Mouse (Mus musculus) heart, embryonic 15.5 days (tissue): ENCODE measurements around the gene Racgap1. TPM values are rescaled to one million over a fixed set of nuclear protein-coding genes. Genes with fewer than 3 reads are reported as not detected.

Source experiments
- ATAC-seq: fragments of 200-750 bp; cut with Nextera tagmentation; replicated peaks from 2 replicates; pipeline ENCODE4 v1.8.0; 2017; ENCODE audit warnings: low read depth, moderate TSS enrichment; ENCODE audit not compliant: insufficient number of reproducible peaks, insufficient read depth, low FRiP score
- H3K27ac ChIP-seq: fragments of 300-500 bp; sonication (generic); 2 replicates; pipeline ENCODE4 v1.5.1; 2015; ENCODE audit warnings: mild to moderate bottlenecking, inconsistent platforms
- H3K27me3 ChIP-seq: fragments of 300-500 bp; sonication (generic); 2 replicates; pipeline ENCODE4 v1.6.1; 2015; ENCODE audit warnings: inconsistent platforms
- H3K36me3 ChIP-seq: fragments of 300-500 bp; sonication (generic); 2 replicates; pipeline ENCODE4 v1.6.1; 2015; ENCODE audit warnings: mild to moderate bottlenecking, inconsistent platforms
- H3K4me1 ChIP-seq: fragments of 300-500 bp; sonication (generic); replicated peaks from 2 replicates; pipeline ENCODE4 v1.6.1; 2015; ENCODE audit warnings: inconsistent platforms
- H3K4me2 ChIP-seq: fragments of 300-500 bp; sonication (generic); 2 replicates; pipeline ENCODE4 v1.6.1; 2015; ENCODE audit warnings: inconsistent platforms, mild to moderate bottlenecking, moderate library complexity
- H3K4me3 ChIP-seq: fragments of 300-500 bp; sonication (generic); 2 replicates; pipeline ENCODE4 v1.5.1; 2015; ENCODE audit warnings: mild to moderate bottlenecking, inconsistent platforms
- H3K9ac ChIP-seq: fragments of 300-500 bp; sonication (generic); 2 replicates; pipeline ENCODE4 v1.6.1; 2015; ENCODE audit warnings: mild to moderate bottlenecking, inconsistent platforms
- H3K9me3 ChIP-seq: fragments of 300-500 bp; sonication (generic); replicated peaks from 2 replicates; pipeline ENCODE4 v1.6.1; 2016; ENCODE audit warnings: inconsistent platforms
- WGBS: fragments of 180-500 bp; shearing (Covaris S2); methylation state at CpG from one replicate; pipeline ENCODE4 v1.1.7; 2015; ENCODE audit warnings: mixed read lengths; 5-methylcytosine and 5-hydroxymethylcytosine counted together
- polyA plus RNA-seq: library from polyadenylated mRNA; unstranded; fragments of >200 nt; fragmentation: Nextera tagmentation; extraction: Ambion mirVana; gene quantifications from 2 replicates; pipeline ENCODE4 v1.2.1, GENCODE M21; 2015

Gene Racgap1
- polyA plus RNA-seq, 1 experiment from 2014 or later, result 112 TPM

DNA sequence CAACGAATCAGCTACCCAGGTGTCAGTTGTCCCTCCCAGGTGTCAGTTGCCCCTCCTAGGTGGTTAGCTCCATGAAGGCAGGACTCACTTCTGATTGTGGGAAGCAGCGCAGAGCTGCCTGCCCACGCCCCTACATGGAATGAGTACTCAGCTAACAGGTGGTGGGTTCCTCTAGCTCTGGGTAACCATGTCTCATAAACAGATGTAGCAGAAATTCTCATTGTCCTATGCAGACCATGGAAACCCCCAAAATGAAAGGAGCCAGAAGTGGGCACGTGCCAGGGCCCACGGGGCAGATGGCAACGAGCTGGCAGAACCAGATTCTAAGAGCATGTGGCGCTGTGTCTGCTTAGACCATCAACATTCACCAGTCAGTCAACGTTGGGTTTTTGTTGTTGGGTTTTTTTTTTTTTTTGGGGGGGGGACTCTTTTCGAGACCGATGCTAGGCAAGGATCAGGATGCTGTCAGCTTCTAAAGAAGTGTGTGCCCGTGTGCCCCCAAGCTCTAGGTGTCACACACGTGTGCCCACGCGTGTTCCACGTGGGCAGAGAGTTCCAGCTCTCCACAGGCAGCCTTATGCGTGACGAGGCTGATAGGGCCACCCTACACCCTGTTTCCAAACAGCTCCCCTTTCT lies 12.6 kb upstream of the Racgap1 start:
- Histone ChIP-seq H3K27me3 (peaks cover 36% of the 10 kb centered on the region), H3K4me3 (peak overlapping the region; percentile 50), H3K4me1 (peaks cover 21% of the 10 kb centered on the region), H3K9me3 (no peaks in the 10 kb centered on the region), H3K4me2 (peak overlapping the region; percentile 87), H3K36me3 (no peaks in the 10 kb centered on the region), H3K27ac (peak overlapping the region; percentile 69), H3K9ac (peak overlapping the region; percentile 49)
- 3% methylated on average over 17 of the region's 17 CpGs for WGBS
- ATAC-seq, result no peak; the same call in 1 of the 2 replicates

DNA sequence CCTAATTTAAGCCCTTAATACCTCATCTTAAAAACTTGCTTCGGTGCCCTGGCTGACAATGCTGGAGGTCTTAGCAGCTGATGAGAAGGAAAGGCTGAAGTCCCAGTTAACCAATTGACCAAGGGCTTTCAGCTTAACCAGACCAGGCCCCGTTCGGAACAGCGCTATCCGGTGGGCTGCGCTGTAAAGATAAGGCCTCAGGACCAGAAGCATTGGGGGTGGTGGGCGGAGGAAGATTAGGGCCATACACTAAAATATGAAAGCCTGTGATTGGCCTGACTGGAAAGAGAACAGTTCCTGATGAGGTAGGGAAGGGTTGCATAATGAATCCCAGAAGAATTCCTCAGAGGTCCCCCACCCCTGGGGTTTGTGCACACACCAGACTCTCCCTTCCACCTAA lies 10.9 kb upstream of the Racgap1 start:
- Histone ChIP-seq H3K4me1 (peaks cover 16% of the 10 kb centered on the region), H3K4me3 (no peak overlapping the region), H3K4me2 (no peak overlapping the region), H3K27me3 (peaks cover 31% of the 10 kb centered on the region), H3K36me3 (no peaks in the 10 kb centered on the region), H3K27ac (no peak overlapping the region), H3K9me3 (no peaks in the 10 kb centered on the region), H3K9ac (no peak overlapping the region)
- 23% methylated on average over 7 of the region's 7 CpGs for WGBS
- no peak for ATAC-seq

DNA sequence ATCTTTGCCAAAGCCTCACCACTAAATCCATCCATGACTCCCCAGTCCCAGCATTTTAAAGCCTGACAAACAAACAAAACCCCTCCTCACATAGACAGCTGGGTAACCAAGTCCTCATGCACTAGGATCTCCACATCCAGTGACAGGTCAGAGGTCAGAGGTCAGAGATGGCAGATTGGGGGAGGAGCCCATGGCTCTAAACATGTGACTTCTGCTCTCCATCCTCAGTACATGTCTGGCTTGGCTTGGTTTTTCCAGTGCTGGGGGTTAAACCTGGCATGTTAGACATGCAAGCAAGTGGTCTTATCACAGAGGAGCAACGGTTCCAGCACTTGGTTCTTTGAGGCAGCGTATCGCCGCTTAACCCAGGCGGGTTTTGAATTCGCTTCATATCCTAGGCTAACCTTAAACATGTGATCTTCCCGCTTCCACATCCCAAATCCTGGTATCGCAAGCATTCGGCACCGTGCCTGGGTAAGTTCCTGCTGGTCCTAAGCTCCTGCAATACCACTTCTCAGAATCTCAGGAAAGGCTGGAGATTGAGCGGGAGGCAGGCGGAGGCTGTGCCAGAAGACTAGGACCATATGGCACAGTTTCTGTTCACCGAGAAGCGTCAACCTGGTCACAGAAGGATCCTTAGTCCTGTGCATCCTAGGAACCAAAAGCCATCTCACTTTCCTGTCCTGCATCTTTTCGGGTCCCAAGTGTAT lies 9.8 kb upstream of the Racgap1 start:
- Histone ChIP-seq H3K9me3 (no peaks in the 10 kb centered on the region), H3K27me3 (peaks cover 32% of the 10 kb centered on the region), H3K4me3 (no peak overlapping the region), H3K9ac (no peak overlapping the region), H3K4me1 (peaks cover 16% of the 10 kb centered on the region), H3K27ac (no peak overlapping the region), H3K4me2 (no peak overlapping the region), H3K36me3 (no peaks in the 10 kb centered on the region)
- WGBS, result 93% methylated on average over 15 of the region's 15 CpGs
- ATAC-seq, result no peak

DNA sequence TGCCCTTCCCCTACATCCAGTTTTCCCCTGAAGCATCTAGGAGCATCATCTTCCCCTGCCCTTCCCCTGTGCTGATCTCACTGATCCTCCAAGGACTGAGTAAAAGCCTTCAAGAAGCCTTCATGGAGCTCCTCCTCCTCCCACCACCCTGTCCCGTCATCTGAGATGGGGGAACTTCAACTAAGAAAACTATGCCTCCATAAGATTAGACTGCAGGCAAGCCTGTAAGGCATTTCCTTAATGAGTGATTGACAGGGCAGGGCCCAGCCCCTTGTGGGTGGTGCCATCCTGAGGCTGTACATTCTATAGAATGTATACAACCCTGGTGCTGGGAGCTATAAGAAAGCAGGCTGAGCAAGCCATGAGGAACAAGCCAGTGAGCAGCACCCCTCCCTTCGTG lies 7.0 kb upstream of the Racgap1 start:
- Histone ChIP-seq H3K4me2 (no peak overlapping the region), H3K36me3 (no peaks in the 10 kb centered on the region), H3K4me3 (no peak overlapping the region), H3K9ac (no peak overlapping the region), H3K4me1 (peaks cover 8% of the 10 kb centered on the region), H3K27ac (no peak overlapping the region), H3K9me3 (no peaks in the 10 kb centered on the region), H3K27me3 (peaks cover 40% of the 10 kb centered on the region)
- WGBS, result 48% methylated on average over 2 of the region's 2 CpGs
- no peak for ATAC-seq

DNA sequence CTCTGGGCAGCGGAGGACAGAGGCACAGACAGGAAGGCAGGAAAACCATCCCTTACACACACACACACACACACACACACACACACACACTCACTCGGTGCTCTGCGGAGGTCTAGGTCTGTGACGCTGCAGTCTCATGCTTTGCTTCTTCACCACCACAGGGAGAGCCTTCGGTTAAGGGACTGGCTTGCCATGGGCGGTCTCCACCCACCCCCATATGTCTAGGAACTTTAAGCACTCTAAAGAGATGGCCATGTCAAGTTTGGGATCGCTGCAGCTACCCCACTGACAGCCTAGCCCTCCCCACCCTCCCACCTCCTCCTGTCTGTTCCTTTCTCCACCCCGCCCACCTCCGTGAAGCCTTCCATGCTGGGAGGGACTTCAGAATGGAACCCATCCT lies 4.5 kb upstream of the Racgap1 start:
- Histone ChIP-seq H3K27me3 (peaks cover 32% of the 10 kb centered on the region), H3K27ac (no peak overlapping the region), H3K9me3 (no peaks in the 10 kb centered on the region), H3K4me2 (no peak overlapping the region), H3K4me3 (no peak overlapping the region), H3K4me1 (peaks cover 14% of the 10 kb centered on the region), H3K36me3 (no peaks in the 10 kb centered on the region), H3K9ac (no peak overlapping the region)
- no peak for ATAC-seq
- WGBS, result 41% methylated on average over 9 of the region's 9 CpGs

DNA sequence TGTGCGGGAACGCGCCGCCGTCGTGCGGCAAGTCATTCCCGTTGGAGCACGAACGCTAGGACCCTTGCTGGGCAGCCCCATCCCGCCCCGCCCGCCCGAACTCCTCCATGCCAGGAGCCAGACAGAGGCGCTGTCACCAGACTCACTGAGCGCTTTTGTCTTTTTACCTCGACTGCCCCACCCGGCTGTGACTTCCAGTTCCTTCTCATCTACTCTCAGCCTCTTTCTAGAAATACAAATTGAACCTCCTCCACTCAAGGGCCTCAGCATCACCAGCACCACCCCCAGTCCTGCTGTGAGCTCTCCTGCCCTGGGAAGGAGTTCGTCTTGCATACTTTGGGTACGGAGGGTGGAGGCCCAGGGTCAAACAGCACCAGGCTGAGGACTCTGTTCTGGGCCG lies 2.4 kb upstream of the Racgap1 start:
- Histone ChIP-seq H3K4me2 (peak overlapping the region; percentile 66), H3K36me3 (no peaks in the 10 kb centered on the region), H3K4me3 (peak overlapping the region; percentile 33), H3K4me1 (peaks cover 31% of the 10 kb centered on the region), H3K27ac (no peak overlapping the region), H3K27me3 (peaks cover 32% of the 10 kb centered on the region), H3K9me3 (no peaks in the 10 kb centered on the region), H3K9ac (no peak overlapping the region)
- no peak for ATAC-seq
- WGBS, result 11% methylated on average over 21 of the region's 21 CpGs

DNA sequence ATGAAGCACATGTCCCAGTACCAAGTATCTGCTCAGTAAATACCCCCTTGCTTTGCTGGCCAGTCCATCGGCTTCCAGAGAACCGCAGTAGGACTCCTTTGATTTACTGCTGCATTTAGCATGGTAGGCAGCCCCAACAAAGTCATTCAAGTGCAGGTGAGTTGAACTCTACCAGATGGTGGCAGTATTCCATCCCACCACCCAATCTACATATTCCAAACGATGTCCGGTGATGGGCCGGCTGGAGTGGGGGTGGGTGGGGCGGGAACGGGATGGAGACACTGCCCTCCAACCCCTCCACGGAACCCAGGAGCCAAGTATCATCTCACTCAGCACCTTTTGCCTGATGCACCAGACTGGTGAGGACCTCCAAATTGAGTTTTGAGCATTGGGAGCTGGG lies 1.8 kb upstream of the Racgap1 start:
- no peak overlapping the region for H3K9ac ChIP-seq
- H3K4me1 ChIP-seq, result peaks cover 35% of the 10 kb centered on the region
- peak overlapping the region; percentile 66 for H3K4me2 ChIP-seq
- 6% methylated on average over 8 of the region's 8 CpGs for WGBS
- no peak overlapping the region for H3K27ac ChIP-seq
- H3K4me3 ChIP-seq, result peak overlapping the region; percentile 33
- H3K36me3 ChIP-seq, result no peaks in the 10 kb centered on the region
- no peaks in the 10 kb centered on the region for H3K9me3 ChIP-seq
- ATAC-seq, result no peak
- H3K27me3 ChIP-seq, result peaks cover 32% of the 10 kb centered on the region

DNA sequence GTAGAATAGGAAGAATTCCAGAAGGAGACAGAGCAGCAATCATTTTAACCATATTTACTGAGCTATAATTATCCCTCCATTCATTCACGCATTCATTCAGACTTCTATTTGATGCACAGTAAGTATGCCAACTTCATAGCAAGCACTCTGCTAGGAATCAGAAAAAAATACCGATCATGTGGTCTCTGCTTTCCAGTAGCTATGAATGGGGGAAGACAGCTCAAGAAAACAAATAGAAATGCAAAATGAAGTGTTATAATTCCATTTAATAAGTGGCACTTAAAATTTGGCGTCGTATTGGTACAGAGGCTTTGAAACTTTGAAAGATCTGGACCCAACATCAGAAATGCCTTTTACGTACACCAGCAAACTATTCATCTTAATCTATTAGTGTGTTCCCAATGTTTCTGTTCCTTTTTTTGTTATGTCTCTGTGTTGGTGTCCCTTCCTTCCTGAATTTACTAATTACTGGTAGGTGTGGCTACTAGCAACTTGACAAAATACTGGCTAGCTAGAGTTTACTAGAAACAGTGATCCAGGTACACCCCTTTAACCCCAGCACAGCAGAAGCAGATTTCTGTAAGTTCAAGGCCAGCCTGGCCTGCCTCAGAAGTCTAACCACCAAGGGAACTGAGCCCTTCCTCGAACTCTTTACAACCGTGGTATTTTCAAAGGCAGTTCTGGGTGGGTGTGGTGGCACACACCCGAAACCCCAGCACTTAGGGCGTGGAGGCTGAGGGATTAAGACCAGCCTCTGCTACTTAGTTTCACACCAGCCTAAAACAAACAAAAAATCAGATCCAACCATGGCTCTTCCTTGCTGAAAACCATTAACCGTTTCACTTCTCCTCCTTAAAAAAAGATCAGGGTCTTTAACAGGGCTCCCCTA lies 772 bp upstream of the Racgap1 start:
- Histone ChIP-seq H3K9me3 (no peaks in the 10 kb centered on the region), H3K4me2 (peak overlapping the region; percentile 84), H3K9ac (no peak overlapping the region), H3K27me3 (peaks cover 32% of the 10 kb centered on the region), H3K4me3 (peak overlapping the region; percentile 93), H3K36me3 (no peaks in the 10 kb centered on the region), H3K4me1 (peaks cover 44% of the 10 kb centered on the region), H3K27ac (no peak overlapping the region)
- ATAC-seq, result no peak
- WGBS, result 71% methylated on average over 10 of the region's 10 CpGs

DNA sequence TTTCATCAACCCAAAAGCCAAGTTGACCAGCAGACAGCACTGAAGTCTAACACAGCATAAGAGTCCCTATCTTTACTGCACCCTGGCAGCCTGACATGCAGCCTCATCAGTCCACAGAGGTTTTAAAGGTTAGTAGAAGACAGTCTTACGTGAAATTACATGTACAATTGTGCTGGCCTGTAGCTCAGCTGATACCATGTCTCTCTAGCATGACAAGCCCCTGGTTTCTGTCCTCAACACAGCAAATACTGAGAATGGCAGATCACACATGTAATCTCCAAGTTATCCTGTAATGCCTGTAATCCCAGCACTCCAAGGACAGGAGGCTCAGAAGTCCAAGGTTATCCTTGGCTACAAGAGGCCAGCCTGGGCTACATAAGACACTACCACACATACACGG lies 1.2 kb downstream of the Racgap1 start:
- peaks cover 15% of the 10 kb centered on the region for H3K27me3 ChIP-seq
- WGBS, result 43% methylated on average over 2 of the region's 2 CpGs
- peak overlapping the region; percentile 84 for H3K4me2 ChIP-seq
- no peak for ATAC-seq
- no peaks in the 10 kb centered on the region for H3K36me3 ChIP-seq
- no peaks in the 10 kb centered on the region for H3K9me3 ChIP-seq
- H3K4me1 ChIP-seq, result peaks cover 63% of the 10 kb centered on the region
- peak overlapping the region; percentile 93 for H3K4me3 ChIP-seq
- peak overlapping the region; percentile 86 for H3K9ac ChIP-seq
- H3K27ac ChIP-seq, result no peak overlapping the region

DNA sequence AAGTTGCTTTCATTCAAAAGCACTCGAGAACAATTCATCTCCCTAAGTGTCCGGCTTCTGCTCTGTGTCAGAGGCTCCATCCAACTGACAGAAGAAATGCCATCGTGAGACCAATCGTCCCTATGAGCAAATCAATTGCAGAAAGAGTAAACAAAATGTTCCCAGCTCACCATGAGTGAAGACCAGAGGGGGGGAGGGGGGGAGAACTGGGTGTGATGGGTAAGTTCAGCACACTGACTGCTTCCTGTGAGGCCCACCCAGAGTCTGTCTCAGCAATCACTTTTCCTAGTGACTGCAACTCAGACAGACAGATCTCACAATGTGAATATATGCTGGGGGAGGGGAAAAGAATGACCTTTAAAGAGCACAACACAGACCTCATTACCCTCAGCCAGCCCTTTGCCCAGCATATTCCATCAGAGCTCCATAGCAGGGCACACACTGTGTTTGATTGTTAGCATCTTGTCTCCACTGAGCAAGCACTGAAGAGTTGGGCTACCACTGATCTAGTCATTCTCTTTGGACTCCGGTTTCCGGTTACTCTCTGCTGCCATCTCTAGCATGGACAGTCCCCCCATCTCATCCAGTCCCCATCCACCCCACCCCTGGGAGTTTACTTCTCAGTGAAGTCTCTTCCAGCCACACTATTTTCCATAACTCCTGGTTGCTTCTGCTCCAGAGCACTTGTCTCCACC lies 2.2 kb downstream of the Racgap1 start:
- peak overlapping the region; percentile 93 for H3K4me3 ChIP-seq
- H3K27ac ChIP-seq, result peak overlapping the region; percentile 40
- H3K4me1 ChIP-seq, result peaks cover 71% of the 10 kb centered on the region
- peak overlapping the region; percentile 84 for H3K4me2 ChIP-seq
- H3K27me3 ChIP-seq, result peaks cover 4% of the 10 kb centered on the region
- no peak for ATAC-seq
- no peaks in the 10 kb centered on the region for H3K9me3 ChIP-seq
- WGBS, result 22% methylated on average over 6 of the region's 6 CpGs
- no peaks in the 10 kb centered on the region for H3K36me3 ChIP-seq
- no peak overlapping the region for H3K9ac ChIP-seq

DNA sequence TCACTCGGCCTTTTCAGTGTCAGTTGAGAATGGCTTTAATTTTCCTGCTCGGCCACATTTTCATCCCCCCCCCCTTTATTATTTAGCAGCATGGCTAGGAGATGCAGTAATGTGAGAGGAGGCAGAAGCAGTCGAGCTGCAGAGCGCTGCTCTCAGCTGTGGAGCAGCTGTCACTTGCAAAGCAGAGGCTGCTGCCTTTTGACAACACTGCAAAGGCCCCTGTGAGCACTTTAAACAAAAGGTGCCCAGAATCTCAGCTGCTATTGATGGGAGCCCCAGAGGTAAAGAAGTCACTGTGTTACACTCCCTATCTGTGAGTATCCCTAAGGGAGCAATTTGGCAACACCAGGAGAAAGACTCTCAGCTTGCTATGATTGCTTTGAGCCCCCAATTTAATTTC lies 3.1 kb downstream of the Racgap1 start:
- H3K36me3 ChIP-seq, result no peaks in the 10 kb centered on the region
- no peak overlapping the region for H3K9ac ChIP-seq
- peak overlapping the region; percentile 84 for H3K4me2 ChIP-seq
- no peaks in the 10 kb centered on the region for H3K27me3 ChIP-seq
- peak overlapping the region; percentile 20 for H3K4me3 ChIP-seq
- H3K9me3 ChIP-seq, result no peaks in the 10 kb centered on the region
- peaks cover 69% of the 10 kb centered on the region for H3K4me1 ChIP-seq
- whole genome bisulfite sequencing, result 24% methylated on average over 4 of the region's 4 CpGs
- no peak for ATAC-seq
- H3K27ac ChIP-seq, result peak overlapping the region; percentile 70
